Mouse (Mus musculus) thymus, postnatal 10 days (tissue): ENCODE results near the gene Tmem222.

Source experiments
- DNase-seq, 2 experiments: peaks; one replicate each; pipeline ENCODE4 v3.0.0; 2021; ENCODE audit warnings: low spot score in 2 of 2

Gene Tmem222

GRCm38 (mm10) chr4:133285299-133285698, 7.7 kb upstream of the Tmem222 start:
- DNase-seq = no peak

- DNase-seq = no peak
Measured at GRCm38 (mm10) chr4:133282656-133283055, 5.1 kb upstream of the Tmem222 start.

DNA sequence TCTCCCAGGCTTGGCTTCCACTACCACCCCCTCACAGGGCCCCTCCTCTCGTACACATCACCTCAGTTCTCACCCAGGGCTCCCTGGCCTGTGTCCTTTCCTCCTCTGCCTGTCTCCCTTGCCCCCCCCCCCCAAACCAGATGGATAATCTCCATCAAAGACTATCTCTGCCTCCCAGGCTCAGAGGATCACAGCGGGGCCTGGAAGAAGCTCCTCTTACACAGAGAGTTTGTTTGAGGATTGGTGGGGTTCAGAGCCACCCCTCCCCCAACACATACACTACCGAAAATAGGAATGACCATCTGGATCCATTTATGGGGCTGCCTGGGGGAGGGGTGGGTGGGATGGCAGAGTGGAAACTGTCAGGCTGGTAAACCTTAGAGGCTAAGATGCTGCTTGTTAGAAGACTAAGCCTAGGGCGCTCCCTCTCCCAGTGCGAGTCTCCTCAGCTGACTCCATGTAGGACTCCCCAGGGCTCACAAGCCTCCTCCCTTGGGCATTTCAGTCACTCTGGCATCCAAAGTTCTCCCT, 4.4 kb upstream of the Tmem222 start:
- no peak for DNase-seq

- DNase-seq = no peak
Measured at GRCm38 (mm10) chr4:133281513-133281912, 3.9 kb upstream of the Tmem222 start.

GRCm38 (mm10) chr4:133278482-133278881, 890 bp upstream of the Tmem222 start:
- DNase-seq = no peak

- DNase-seq = no peak
Measured at GRCm38 (mm10) chr4:133278067-133278466, 475 bp upstream of the Tmem222 start.

- no peak for DNase-seq
Measured at GRCm38 (mm10) chr4:133270929-133271328, 6.7 kb downstream of the Tmem222 start.

DNA sequence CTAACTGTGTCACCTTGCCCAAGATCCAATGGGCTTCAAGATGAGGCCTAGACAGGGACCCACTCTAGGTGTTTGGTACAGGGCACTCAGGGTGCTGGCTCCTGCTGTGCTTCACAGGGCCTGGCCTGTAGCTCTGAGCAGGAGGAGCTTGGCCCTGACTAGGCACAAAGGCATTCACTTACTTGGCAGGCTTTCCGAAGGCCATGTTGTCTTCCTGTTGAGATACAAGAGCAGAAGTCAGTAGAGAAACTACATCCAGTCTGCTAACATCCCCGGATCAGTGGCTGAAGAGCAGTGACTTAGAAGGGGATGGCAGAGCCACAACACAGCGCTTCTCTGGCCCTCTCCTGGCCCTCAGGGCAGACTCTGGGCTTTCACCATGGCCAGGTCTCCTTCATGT, 8.0 kb downstream of the Tmem222 start:
- DNase-seq = no peak

GRCm38 (mm10) chr4:133268931-133269330, 8.7 kb downstream of the Tmem222 start:
- no peak for DNase-seq

DNA sequence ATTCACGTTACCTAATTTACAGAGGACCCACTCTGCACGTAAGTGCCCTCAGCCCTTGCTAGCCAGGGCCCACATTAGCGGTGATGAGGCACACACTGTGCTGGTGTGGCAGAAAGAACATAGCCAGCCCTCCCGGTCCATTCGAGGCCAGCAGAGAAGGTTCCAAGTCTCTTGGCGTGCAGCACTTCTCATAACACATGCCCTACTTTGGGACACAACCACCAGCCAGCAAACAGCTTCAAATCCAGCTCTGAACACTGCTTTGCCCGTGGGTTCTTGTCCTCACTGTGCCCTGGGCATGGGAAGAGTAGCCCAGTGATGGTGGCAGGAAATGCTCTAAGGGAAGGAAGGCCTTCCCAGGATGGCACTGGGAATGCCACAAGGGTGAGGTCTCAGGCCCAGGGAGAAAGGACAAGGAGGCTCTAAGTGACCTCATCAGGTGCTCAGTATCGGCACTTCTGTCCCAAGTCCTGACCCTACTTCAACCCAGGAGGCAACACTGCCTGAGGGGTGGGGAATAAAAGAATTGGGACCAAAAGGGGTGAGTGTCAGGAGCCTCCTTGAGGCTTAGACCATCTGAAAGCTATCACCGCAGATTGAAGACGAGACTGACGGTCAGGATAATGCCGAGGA, 11.2 kb downstream of the Tmem222 start:
- no peak for DNase-seq

DNA sequence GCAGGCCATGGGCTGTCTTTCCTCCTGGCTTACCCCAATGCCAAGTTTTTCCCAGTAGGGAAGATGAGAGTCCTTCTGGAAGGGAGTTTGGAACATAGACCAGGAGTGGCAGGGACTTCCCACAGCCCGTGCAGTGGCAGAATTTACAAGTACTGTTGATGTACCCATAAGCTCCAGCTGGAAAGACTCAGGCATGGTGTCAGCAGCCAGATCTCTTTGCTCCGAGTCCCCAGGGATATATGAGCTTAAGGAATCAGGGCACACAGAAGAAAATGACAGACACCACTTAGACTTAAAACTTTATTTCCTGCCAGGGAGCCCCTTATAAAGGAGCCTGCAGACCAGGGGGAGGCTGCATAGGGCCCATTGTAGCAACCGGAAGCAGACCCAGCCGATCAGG, 11.8 kb downstream of the Tmem222 start:
- DNase-seq = no peak

- DNase-seq = no peak
Measured at GRCm38 (mm10) chr4:133265297-133265696, 12.3 kb downstream of the Tmem222 start.

- DNase-seq = no peak
Measured at GRCm38 (mm10) chr4:133264559-133264958, 13.0 kb downstream of the Tmem222 start.

- no peak for DNase-seq
Measured at GRCm38 (mm10) chr4:133263756-133264155, 13.8 kb downstream of the Tmem222 start.

GRCm38 (mm10) chr4:133262882-133263281, 14.7 kb downstream of the Tmem222 start, which contains the start of gene Sytl1:
Gene Sytl1 (minus strand): TSS chr4:133263113.
- peak in 1 of 2 experiments; percentile 37 for DNase-seq

DNA sequence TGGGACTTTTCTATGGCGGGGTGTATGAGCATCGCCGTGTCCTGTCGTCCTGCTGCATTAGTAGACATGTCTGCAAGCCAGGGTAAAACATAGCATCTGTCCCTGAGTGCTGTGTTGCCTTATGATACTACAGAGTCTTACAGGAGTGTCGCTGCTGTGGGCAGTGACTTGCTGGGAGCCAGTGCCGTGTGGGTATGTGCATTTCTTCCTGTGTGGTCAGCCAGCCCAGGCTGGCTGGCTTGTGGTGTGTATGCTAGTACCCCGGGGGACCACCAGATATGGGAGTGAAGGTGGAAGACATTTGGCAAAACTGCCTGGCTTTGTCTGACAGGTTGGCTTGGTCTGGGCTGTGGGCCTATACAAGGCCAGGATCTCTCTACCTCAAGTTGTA, 15.2 kb downstream of the Tmem222 start:
- no peak for DNase-seq

- DNase-seq = peak; percentile 66 to 68
Measured at GRCm38 (mm10) chr4:133261641-133262374, 15.8 kb downstream of the Tmem222 start.

DNA sequence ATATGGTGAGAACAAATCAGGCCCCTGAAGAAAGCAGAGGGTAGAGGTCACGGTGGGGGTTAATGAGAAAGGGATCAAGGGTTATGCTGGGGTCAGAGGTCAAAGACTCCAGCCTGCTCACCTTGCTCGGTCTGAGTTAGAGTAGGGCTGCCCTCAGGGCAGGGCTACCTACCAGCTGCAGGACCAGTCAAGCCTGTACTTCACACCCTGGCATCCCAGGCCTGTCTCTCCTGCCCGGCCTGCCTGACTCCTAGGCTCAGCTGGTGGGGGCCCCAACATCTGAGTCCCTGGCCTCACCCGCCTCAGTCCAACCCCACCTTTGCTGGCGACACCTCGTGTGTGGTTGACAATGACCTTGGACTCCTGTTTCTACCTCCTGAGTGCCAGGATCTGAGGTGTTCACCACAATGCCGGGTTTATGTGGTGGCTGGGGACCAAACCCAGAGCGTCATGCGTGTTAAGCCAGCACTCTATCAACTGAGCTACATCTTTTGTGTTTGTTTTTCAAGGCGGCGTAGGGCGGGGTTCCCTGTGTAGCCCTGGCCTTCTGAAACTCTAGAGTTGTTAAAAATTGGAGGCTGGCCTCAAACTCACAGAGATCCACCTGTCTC, 19.7 kb downstream of the Tmem222 start:
- DNase-seq = no peak

GRCm38 (mm10) chr4:133257230-133257629, 20.4 kb downstream of the Tmem222 start:
- no peak for DNase-seq

GRCm38 (mm10) chr4:133256820-133257219, 20.8 kb downstream of the Tmem222 start:
- DNase-seq = no peak

- DNase-seq = no peak
Measured at GRCm38 (mm10) chr4:133255392-133255791, 22.2 kb downstream of the Tmem222 start.

DNA sequence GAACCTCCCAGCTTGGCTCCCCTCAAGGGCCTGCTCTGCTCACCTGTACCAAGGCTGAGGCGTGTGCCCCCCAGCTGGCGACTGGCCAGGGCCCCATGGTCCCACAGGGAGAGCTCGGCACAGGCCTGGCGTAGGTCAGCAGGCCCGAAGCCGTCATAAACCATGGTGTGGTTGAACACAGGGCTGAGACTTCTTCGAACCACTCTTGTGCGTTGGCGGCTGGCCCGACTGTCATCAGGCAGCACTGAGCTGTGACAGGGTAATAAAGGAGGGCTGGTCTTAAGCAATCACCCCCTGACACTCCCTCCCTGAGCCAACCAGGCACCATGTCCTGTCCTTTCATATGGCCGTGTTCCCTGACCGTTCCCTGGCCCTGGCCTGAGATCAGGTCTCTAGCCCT, 24.2 kb downstream of the Tmem222 start:
- DNase-seq = no peak

GRCm38 (mm10) chr4:133252089-133252488, 25.5 kb downstream of the Tmem222 start:
- DNase-seq = no peak
